Mouse (Mus musculus): ENCODE data around the gene Rnf212. TPM values are rescaled to one million over a fixed set of nuclear protein-coding genes. Genes with fewer than 3 reads are reported as not detected.

Rnf212 gene
- polyA plus RNA-seq, 1 experiment from 2014 or later = 2.9 TPM

DNA sequence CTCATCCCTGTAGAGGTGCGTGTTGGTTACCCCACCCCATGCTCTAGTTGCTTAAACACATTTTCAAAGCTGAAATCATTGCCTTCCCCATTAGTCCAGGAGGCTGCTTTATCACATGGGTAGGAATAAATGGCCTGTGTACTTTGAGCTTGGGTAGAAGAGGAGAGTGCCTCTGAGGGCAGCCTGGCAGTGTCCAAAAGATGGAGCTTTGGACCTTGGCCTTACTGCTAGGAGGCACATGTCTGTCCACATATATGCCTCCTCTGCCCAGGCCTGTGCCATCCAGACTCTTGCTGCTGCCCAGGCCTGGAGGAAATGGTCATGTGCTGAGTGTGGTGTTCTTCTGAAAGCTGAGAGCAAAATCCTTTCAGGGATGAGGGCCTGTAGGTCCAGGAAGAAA, 66.4 kb downstream of the Rnf212 start:
- WGBS (ENCODE audit: insufficient replicate concordance) = 92% methylated on average over 1 of the region's 1 CpGs
- Histone ChIP-seq H3K9ac (ENCODE audit: low read depth, low read length) (no peak overlapping the region), H3K4me3 (ENCODE audit: low read depth, low read length) (no peak overlapping the region), H3K4me2 (no peak overlapping the region), H3K27ac (ENCODE audit: low read depth, low read length) (peak overlapping the region; percentile 75), H3K9me3 (replicated peaks; ENCODE audit: control insufficient read depth, low read length) (no peaks in the 10 kb centered on the region), H3K4me1 (ENCODE audit: control insufficient read depth, insufficient read depth, low read length) (peaks cover 13% of the 10 kb centered on the region; the same call in 1 of the 2 replicates), H3K27me3 (ENCODE audit: control insufficient read depth, insufficient read depth, low read length) (no peaks in the 10 kb centered on the region), H3K36me3 (ENCODE audit: control insufficient read depth, insufficient read depth, low read length) (peaks cover 19% of the 10 kb centered on the region)
- ATAC-seq (replicated peaks; ENCODE audit: insufficient number of reproducible peaks, low FRiP score, low TSS enrichment) = no peak

DNA sequence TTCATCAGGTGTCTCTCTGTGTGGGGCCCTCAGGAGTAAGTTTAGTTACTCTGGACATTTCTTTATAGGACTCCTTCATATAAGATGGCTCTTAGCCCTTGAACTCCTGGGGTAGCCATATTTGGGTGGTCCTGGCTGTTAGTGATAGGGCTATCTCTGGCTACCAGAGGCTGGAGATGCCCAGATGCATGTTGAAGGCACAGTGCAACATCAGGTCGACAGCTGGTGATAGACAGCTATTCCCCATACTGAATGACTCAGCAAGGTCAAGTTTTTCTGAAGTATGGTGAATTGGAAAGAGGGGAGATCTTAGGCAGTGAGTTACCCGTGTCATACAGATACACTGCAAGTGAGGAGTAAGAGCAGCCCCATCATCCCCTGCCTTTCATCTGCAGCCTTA, 67.0 kb downstream of the Rnf212 start:
- Histone ChIP-seq H3K4me1 (ENCODE audit: control insufficient read depth, insufficient read depth, low read length) (peaks cover 15% of the 10 kb centered on the region; the same call in 1 of the 2 replicates), H3K27ac (ENCODE audit: low read depth, low read length) (peak overlapping the region; percentile 75), H3K36me3 (ENCODE audit: control insufficient read depth, insufficient read depth, low read length) (peaks cover 19% of the 10 kb centered on the region), H3K27me3 (ENCODE audit: control insufficient read depth, insufficient read depth, low read length) (no peaks in the 10 kb centered on the region), H3K9ac (ENCODE audit: low read depth, low read length) (no peak overlapping the region), H3K4me2 (no peak overlapping the region; the same call in 1 of the 2 replicates), H3K9me3 (replicated peaks; ENCODE audit: control insufficient read depth, low read length) (no peaks in the 10 kb centered on the region), H3K4me3 (ENCODE audit: low read depth, low read length) (no peak overlapping the region)
- WGBS (ENCODE audit: insufficient replicate concordance) = 57% methylated on average over 2 of the region's 2 CpGs
- ATAC-seq (replicated peaks; ENCODE audit: insufficient number of reproducible peaks, low FRiP score, low TSS enrichment) = peak; percentile 29; the same call in 1 of the 2 replicates

DNA sequence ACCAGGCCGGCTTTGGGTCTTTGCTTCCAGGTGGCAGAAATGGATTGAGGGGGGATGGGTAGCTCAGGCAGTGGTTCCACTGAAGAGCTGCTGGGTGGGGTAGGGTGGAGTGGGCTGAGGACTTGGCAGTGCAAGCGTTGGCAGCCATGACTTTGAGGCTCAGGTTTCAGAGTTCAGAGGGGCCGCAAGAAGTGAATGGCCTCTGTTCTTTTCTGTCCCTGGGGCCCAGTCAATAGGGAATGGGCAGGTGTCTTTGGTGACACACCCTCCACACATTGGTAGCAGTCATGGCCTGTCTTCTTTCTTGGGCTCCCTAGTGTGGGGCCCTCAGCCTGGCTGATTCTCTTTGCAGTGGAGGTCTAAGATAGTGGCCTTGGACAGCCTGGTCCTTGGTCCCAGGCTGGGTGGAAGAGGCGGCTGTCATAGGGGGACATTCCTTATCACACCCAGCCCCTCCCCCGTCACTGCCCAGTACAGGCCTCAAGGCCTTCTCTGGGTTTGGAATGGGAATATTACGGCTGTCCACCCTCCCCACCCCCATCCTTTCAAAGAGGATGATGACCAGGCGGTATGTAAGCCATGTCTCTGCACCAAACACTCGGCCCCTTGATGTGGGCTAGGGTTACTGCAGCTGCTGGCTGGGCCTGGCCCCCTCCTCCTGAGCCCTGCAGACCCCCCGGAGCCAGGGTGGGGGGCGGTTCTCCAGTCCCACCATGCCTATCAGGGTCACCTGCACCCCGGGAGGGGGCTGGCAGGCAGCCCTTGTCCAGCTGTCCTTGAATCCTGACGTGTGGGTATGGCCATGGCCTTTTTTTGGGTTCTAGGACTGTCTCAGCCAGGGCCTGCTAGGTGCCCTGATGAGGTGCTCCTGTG, 70.8 kb downstream of the Rnf212 start:
- no peak overlapping the region for H3K27ac ChIP-seq (ENCODE audit: low read depth, low read length)
- 0 out of 2 replicates have a peak overlapping the region, but pooled peaks have one; percentile 12 for H3K9ac ChIP-seq (ENCODE audit: low read depth, low read length)
- 61% methylated on average over 12 of the region's 12 CpGs for WGBS (ENCODE audit: insufficient replicate concordance)
- peaks cover 19% of the 10 kb centered on the region for H3K36me3 ChIP-seq (ENCODE audit: control insufficient read depth, insufficient read depth, low read length)
- ATAC-seq (replicated peaks; ENCODE audit: insufficient number of reproducible peaks, low FRiP score, low TSS enrichment) = 0 out of 2 replicates have a peak, but pooled peaks have one; percentile 2
- no peak overlapping the region for H3K4me2 ChIP-seq
- H3K4me3 ChIP-seq (ENCODE audit: low read depth, low read length) = no peak overlapping the region
- no peaks in the 10 kb centered on the region for H3K9me3 ChIP-seq (replicated peaks; ENCODE audit: control insufficient read depth, low read length)
- peaks cover 44% of the 10 kb centered on the region for H3K4me1 ChIP-seq (ENCODE audit: control insufficient read depth, insufficient read depth, low read length)
- no peaks in the 10 kb centered on the region for H3K27me3 ChIP-seq (ENCODE audit: control insufficient read depth, insufficient read depth, low read length)

DNA sequence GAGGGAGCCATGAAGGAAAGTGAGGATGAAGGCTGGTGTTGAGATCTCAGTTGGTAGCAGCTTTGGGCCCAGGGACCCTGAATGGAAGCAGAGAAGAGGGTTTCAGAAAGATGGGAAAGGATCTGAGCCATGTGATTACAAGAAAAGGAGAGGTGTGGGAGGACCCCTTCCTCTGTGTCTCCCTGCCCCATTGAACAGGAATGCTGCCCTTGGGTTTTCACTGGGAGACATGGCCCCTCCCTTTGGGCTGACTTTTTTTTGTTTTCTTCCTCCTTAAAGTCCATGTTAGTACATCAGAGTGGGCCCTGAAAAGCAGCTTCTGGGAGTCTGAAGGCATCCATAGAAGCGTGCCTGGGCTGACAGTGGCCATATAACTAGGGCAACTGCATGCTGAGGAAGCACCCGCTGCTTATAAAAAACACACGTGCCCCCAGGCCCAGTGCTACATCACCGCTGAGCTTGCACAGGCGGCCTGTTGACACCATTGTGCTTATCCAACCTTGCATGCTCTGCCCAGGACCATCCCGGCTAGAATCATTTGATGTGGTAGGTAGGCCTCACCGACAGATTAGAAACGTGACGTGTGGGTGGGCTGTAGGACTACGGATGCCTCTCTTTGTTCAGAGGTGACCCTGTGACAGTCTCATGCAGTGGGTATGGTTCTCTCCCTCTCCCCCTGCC, 73.3 kb downstream of the Rnf212 start:
- Histone ChIP-seq H3K36me3 (ENCODE audit: control insufficient read depth, insufficient read depth, low read length) (peaks cover 16% of the 10 kb centered on the region), H3K4me2 (no peak overlapping the region), H3K27ac (ENCODE audit: low read depth, low read length) (peak overlapping the region; percentile 31), H3K9ac (ENCODE audit: low read depth, low read length) (no peak overlapping the region), H3K4me3 (ENCODE audit: low read depth, low read length) (no peak overlapping the region), H3K9me3 (replicated peaks; ENCODE audit: control insufficient read depth, low read length) (no peaks in the 10 kb centered on the region), H3K27me3 (ENCODE audit: control insufficient read depth, insufficient read depth, low read length) (no peaks in the 10 kb centered on the region), H3K4me1 (ENCODE audit: control insufficient read depth, insufficient read depth, low read length) (peaks cover 50% of the 10 kb centered on the region)
- WGBS (ENCODE audit: insufficient replicate concordance) = 69% methylated on average over 10 of the region's 10 CpGs
- ATAC-seq (replicated peaks; ENCODE audit: insufficient number of reproducible peaks, low FRiP score, low TSS enrichment) = no peak

DNA sequence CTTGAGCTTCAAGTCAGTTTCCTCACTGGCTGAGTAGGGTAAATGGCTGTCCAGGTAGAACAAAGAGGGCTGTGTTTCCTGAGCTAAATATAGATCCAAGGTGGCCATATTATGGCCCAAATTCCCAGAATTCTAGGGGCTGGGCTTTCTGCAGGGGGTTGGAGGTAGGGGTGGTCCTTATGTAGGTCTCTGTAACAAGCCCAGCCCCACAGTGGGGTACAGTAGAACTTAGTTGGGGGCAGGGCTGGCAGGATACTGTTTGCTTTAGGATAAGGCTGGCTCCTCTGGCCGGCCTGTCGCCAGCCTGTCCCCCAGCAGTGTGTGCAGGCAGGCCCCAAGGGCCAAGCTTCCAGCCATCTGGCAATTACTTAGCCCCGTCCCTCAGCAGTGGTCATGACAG, 74.4 kb downstream of the Rnf212 start:
- Histone ChIP-seq H3K27ac (ENCODE audit: low read depth, low read length) (peak overlapping the region; percentile 54), H3K9ac (ENCODE audit: low read depth, low read length) (no peak overlapping the region)

DNA sequence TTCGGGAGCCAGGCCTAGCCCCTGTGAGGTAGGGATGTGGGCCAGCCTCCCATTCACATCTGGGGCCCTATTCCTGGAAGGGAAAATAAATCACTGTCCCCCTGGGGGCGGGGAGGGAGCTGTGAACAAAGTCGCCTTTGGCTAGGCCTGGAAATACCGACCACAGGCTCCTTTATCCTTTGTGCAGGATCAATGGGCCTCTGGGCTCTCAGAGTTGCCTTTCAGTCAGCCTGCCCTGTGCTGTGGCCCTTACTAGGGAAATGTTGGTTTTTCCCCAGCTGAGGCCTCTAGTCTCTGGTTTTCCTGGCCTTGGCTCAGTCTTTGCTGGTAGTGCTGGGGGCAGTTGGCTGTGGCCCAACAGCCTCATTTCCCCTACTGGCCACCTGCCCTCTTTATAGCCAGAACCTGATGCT, 77.4 kb downstream of the Rnf212 start:
- Histone ChIP-seq H3K27me3 (ENCODE audit: control insufficient read depth, insufficient read depth, low read length) (0 out of 2 replicates have a peak, but pooled peaks cover 3% of the 10 kb centered on the region), H3K4me1 (ENCODE audit: control insufficient read depth, insufficient read depth, low read length) (peaks cover 52% of the 10 kb centered on the region), H3K9me3 (replicated peaks; ENCODE audit: control insufficient read depth, low read length) (no peaks in the 10 kb centered on the region), H3K9ac (ENCODE audit: low read depth, low read length) (no peak overlapping the region), H3K4me3 (ENCODE audit: low read depth, low read length) (no peak overlapping the region), H3K27ac (ENCODE audit: low read depth, low read length) (peak overlapping the region; percentile 29; the same call in 1 of the 2 replicates), H3K4me2 (peak overlapping the region; percentile 27), H3K36me3 (ENCODE audit: control insufficient read depth, insufficient read depth, low read length) (peaks cover 5% of the 10 kb centered on the region; the same call in 1 of the 2 replicates)
- WGBS (ENCODE audit: insufficient replicate concordance) = 66% methylated on average over 4 of the region's 4 CpGs
- ATAC-seq (replicated peaks; ENCODE audit: insufficient number of reproducible peaks, low FRiP score, low TSS enrichment) = no peak

More for the DNA sequence above, 74.4 kb downstream of the Rnf212 start:
- WGBS (ENCODE audit: insufficient replicate concordance) = 16% methylated on average over 3 of the region's 3 CpGs
- peaks cover 60% of the 10 kb centered on the region for H3K4me1 ChIP-seq (ENCODE audit: control insufficient read depth, insufficient read depth, low read length)
- no peak overlapping the region for H3K4me3 ChIP-seq (ENCODE audit: low read depth, low read length)
- ATAC-seq (replicated peaks; ENCODE audit: insufficient number of reproducible peaks, low FRiP score, low TSS enrichment) = peak; percentile 39
- H3K36me3 ChIP-seq (ENCODE audit: control insufficient read depth, insufficient read depth, low read length) = peaks cover 8% of the 10 kb centered on the region
- no peaks in the 10 kb centered on the region for H3K27me3 ChIP-seq (ENCODE audit: control insufficient read depth, insufficient read depth, low read length)
- H3K9me3 ChIP-seq (replicated peaks; ENCODE audit: control insufficient read depth, low read length) = no peaks in the 10 kb centered on the region
- H3K4me2 ChIP-seq = no peak overlapping the region

DNA sequence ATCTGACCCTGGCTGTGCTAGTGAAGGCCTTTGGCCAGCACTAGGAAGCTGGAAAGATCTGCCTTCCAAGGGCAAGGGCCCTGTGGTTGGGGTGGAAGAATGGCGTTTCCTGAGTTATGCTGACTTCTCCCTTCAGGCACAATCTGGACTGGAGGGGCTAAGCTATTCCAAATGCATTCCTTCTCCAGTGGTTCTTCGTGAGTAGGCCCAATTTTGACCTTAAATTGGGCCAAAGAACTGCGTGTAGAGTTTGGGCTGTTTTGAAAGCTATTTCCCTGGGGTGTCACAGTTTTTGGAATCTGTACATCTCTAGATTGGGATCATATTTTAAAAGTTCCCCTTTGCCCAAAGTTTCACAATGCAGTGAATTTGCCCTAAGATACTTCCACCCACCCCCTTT, 78.2 kb downstream of the Rnf212 start:
- no peaks in the 10 kb centered on the region for H3K9me3 ChIP-seq (replicated peaks; ENCODE audit: control insufficient read depth, low read length)
- peaks cover 46% of the 10 kb centered on the region for H3K4me1 ChIP-seq (ENCODE audit: control insufficient read depth, insufficient read depth, low read length)
- no peak for ATAC-seq (replicated peaks; ENCODE audit: insufficient number of reproducible peaks, low FRiP score, low TSS enrichment)
- peak overlapping the region; percentile 29; the same call in 1 of the 2 replicates for H3K4me2 ChIP-seq
- H3K27ac ChIP-seq (ENCODE audit: low read depth, low read length) = no peak overlapping the region
- 0 out of 2 replicates have a peak, but pooled peaks cover 3% of the 10 kb centered on the region for H3K27me3 ChIP-seq (ENCODE audit: control insufficient read depth, insufficient read depth, low read length)
- H3K9ac ChIP-seq (ENCODE audit: low read depth, low read length) = 0 out of 2 replicates have a peak overlapping the region, but pooled peaks have one; percentile 10
- WGBS (ENCODE audit: insufficient replicate concordance) = 82% methylated on average over 3 of the region's 3 CpGs
- peaks cover 5% of the 10 kb centered on the region; the same call in 1 of the 2 replicates for H3K36me3 ChIP-seq (ENCODE audit: control insufficient read depth, insufficient read depth, low read length)
- no peak overlapping the region for H3K4me3 ChIP-seq (ENCODE audit: low read depth, low read length)

DNA sequence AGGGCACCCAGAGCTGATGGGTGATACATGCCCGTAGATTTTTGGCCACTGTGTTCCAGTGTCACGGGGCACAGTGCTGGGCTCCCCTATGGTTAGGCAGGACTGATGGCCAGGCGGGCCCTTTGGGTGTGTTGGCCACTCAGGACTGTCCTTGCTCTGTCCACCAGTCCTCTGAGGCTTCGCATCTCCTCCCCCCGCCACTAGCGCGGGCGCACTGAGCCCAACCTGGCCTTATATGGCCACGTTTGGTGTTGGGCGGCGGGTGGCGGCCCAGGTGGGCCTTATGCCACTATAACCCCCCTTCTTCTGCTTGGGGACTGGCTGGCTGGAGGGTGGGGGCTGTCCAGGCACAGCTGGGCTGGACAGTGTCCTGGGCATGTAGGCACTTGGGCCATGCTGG, 78.9 kb downstream of the Rnf212 start:
- peaks cover 5% of the 10 kb centered on the region; the same call in 1 of the 2 replicates for H3K36me3 ChIP-seq (ENCODE audit: control insufficient read depth, insufficient read depth, low read length)
- no peak for ATAC-seq (replicated peaks; ENCODE audit: insufficient number of reproducible peaks, low FRiP score, low TSS enrichment)
- no peaks in the 10 kb centered on the region for H3K9me3 ChIP-seq (replicated peaks; ENCODE audit: control insufficient read depth, low read length)
- 0 out of 2 replicates have a peak, but pooled peaks cover 3% of the 10 kb centered on the region for H3K27me3 ChIP-seq (ENCODE audit: control insufficient read depth, insufficient read depth, low read length)
- no peak overlapping the region for H3K27ac ChIP-seq (ENCODE audit: low read depth, low read length)
- peak overlapping the region; percentile 77 for H3K4me2 ChIP-seq
- H3K4me3 ChIP-seq (ENCODE audit: low read depth, low read length) = peak overlapping the region; percentile 86; the same call in 1 of the 2 replicates
- no peak overlapping the region for H3K9ac ChIP-seq (ENCODE audit: low read depth, low read length)
- H3K4me1 ChIP-seq (ENCODE audit: control insufficient read depth, insufficient read depth, low read length) = peaks cover 40% of the 10 kb centered on the region
- 94% methylated on average over 12 of the region's 12 CpGs for WGBS (ENCODE audit: insufficient replicate concordance)
